Mouse (Mus musculus) lung, embryonic 15.5 days (tissue): ENCODE results near the gene Mtch1. TPM values are rescaled to one million over a fixed set of nuclear protein-coding genes. Genes with fewer than 3 reads are reported as not detected.

Experiments
- polyA plus RNA-seq: library from polyadenylated mRNA; unstranded; fragments of >200 nt; fragmentation: Nextera tagmentation; extraction: Ambion mirVana; gene quantifications from 2 replicates; pipeline ENCODE4 v1.2.1, GENCODE M21; 2015

Mtch1 gene
- polyA plus RNA-seq, 1 experiment from 2014 or later: 343 TPM

Other genes with a start within 250 kb of the Mtch1 start
- gene Rab44, start 233.8 kb downstream of the Mtch1 start, polyA plus RNA-seq: 0.52 and 1.4 TPM in 2 replicates
- gene Cpne5, start 109.8 kb downstream of the Mtch1 start, polyA plus RNA-seq: 3.9 and 5.1 TPM in 2 replicates
- gene Ppil1, start 83.7 kb downstream of the Mtch1 start, polyA plus RNA-seq: 169 and 174 TPM in 2 replicates
- gene BC004004, start 79.1 kb downstream of the Mtch1 start, polyA plus RNA-seq: 79.2 and 83.2 TPM in 2 replicates
- 1.9 and 2.4 TPM in 2 replicates for gene Pi16, start 30.3 kb downstream of the Mtch1 start, polyA plus RNA-seq
- 19.1 and 21.7 TPM in 2 replicates for gene Fgd2, start 13.0 kb upstream of the Mtch1 start, polyA plus RNA-seq
- gene Pim1, start 142.8 kb upstream of the Mtch1 start, polyA plus RNA-seq: 16.3 and 17.2 TPM in 2 replicates
- not detected in 2 replicates for gene Gm17657, start 201.7 kb upstream of the Mtch1 start, polyA plus RNA-seq
- 14.8 and 15.6 TPM in 2 replicates for gene Tbc1d22b, start 201.9 kb upstream of the Mtch1 start, polyA plus RNA-seq
- gene Tmem217, start 204.5 kb upstream of the Mtch1 start, polyA plus RNA-seq: 0.75 and 1.4 TPM in 2 replicates